Mouse (Mus musculus) cerebellum, adult 11-12 months (tissue): ENCODE measurements around the gene Plin5.
"Not testable (repeated sequence)": the region's sequence is repeated elsewhere in the genome, so short reads cannot be mapped to it uniquely, and the experiment has no call there.

ENCODE experiments used
- DNase-seq: peaks from one replicate; pipeline ENCODE4 v3.0.0; 2022

The Plin5 gene

DNA sequence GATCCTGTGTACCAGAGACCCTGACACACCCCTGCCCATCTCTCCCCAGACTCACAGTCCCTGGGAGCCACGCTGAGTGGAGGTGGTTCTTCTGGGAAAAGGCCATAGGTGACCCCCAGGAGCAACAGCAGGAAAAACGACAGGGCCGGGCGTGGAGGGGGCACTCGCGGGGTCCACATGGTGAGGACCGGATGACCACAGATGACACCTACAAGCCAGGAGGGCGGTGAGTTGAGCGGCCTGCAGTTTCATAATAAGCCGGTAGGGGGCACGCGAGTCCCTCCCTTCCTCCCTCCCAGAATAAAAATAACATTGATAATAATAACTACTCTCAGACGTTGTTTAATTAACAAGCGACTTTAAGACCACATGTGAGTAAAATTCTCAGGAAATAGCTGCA is 15.3 kb upstream of the Plin5 start:
- peak; percentile 60 for DNase-seq

DNA sequence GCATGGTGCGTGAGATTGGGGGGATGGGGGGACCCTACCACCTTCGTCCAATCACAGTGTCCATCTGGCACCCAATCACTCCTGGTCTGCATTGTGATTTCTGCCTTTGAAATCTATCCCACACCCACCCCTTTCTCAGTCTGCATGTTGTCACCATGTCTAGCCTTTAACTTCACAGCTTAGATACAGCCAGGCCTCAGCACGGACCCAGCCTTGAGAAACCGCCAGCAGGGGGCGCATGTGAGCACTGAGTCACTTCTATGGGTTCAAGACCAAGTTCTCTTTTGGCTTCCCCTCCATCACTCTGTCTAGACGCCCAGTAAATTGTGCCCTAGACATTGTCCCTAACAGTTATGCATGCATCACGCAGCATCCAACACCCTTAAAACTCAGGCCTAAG is 14.4 kb upstream of the Plin5 start:
- peak; percentile 60 for DNase-seq

DNA sequence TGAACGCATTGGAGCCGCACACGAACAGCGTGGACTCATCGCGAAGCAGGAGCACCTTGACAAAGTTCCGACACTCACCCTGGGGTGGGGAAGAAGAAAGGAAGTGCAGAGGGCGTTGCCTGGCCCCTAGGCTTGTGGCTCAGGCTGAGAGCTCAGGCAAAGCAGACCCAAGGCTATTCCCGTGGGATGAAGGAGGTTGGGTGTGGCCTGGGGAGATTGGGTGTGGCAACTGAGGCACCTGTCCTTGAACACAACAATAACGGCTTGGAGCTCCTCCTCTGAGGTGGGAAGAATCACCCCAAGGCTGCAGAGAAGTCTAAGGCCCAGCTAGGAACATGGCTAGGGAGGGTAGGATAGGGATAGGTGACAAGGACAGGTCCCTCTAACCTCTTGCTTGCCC is 13.7 kb upstream of the Plin5 start:
- peak; percentile 24 for DNase-seq

DNA sequence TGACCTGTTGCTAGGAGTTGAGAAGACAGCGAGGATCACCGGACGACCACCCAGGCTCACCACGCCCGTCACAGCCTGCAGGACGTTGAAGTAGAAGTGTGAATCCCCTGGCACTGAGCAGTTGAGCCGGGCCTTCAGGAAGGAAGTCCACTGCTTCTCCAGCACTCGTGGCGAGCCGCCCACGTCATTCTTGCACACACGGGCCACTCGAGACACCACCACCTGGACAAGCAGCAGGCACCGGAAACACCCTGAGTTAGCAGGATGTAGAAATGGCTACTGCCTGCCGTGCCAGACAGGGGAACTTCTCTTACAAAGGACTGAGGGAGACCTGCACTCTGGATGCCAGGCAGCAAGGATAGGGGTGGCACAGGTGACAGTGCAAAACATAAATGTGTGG is 10.8 kb upstream of the Plin5 start:
- peak; percentile 48 for DNase-seq

DNA sequence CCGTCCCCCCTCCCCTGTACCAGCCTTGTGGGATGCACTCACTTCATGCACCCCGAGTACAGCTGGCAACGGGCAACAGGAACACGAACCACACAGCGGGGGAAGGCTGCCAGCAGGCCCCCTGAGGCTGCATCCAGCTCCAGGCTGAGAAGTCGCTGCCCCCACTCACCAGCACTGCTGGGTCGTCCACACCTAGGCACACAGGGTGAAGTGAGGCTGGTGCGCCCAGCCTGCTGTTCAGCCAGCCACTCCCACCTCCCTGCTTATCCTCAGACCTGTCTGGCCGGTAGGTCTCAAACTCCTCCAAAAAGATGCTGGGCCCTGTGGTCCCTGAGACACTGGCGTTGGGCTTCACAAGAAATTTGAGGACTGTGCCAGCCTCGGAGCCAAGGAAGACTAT is 8.8 kb upstream of the Plin5 start:
- peak; percentile 29 for DNase-seq

DNA sequence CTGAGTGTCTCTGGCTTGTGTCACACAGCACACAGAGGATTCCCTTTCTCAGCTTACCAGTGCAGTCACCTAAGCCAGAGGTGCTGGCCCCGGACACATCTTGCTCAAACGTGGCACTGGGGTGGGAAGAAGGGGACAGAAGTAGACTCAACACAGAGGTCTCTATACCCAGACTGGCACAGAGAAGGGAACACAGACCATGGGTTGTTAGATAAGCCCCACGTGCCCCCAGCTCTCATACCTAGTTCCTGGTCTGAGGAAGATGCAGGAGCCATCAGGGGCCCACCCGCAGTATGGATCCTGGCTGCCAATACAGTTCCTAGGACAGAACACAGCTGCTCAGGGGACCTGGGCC is 7.9 kb upstream of the Plin5 start:
- no peak for DNase-seq

DNA sequence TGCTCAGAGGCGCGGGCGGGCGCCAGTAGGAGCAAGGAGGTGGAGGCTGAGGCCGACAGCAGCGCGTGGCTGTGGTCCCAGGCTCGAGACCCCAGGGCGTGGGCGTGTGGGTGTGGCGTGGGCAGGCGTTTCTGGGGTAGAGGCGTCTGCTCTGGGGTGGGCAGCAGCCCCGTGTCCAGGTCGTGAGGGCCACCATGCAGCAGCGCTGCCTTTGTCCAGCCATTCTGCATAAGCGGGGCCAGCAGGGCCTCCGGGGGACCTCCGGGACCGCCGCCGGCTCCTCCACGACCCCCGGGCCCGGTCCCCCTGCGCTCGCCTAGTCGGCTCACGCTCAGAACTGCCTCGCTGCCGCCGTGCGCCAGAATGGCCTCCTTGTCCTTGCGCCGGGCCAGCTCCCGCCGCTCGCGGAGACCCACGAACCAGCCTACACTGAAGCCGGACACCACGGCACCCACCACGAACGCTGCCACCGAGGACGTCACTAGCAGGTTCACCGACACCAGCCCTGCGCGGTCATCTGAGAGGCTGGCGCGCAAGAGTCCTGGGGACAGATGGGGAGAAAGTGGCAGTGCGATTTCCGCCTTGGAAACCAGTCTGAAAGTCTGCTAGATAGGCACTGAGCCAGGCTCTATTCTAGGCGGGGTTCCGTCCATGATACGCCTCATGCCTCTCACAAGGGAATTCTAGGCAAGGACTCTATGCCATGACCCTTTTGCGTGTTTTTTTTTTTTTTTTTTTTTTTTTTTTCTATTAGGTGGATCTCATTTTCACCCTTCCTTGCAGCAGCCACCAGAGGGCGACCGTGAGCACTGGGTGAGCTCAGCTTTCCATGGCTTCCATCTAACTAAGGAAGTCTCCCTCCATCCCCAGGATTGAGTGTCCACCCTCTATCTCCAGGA is 7.2 kb upstream of the Plin5 start:
- peak; percentile 48 for DNase-seq

DNA sequence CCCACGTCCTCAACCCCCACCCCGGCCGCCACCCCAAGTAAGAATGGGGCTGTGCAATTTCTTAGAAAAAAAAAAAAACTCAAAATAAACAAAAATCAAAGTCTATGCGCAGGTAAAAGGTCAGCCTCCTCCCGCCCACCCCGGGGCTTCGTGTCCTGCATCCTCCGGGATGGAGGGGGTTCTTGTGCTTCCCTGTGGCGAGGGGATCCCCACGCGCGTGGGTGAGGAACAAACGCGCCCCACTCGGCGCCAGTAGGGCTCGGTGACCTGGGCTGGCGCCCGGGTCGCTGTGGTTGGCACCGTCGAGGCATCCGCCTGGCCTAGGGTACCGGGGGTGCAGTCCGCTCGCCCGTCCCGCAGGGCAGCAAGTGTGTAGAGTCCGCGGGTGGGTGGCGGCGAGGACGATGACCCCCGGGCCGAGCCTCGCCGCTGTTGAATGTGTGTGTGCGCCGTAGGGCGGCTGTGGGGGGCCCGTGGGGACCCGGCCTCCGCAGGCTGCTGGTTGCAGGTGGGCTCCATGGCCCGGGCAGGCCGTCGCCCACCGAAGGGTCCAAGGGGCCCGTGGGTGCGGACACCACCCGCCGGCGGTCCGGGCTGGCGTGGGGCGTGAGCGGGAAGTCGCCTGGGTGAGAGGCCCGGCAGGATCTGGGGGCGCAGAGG is 6.4 kb upstream of the Plin5 start:
- DNase-seq: peak; percentile 39

DNA sequence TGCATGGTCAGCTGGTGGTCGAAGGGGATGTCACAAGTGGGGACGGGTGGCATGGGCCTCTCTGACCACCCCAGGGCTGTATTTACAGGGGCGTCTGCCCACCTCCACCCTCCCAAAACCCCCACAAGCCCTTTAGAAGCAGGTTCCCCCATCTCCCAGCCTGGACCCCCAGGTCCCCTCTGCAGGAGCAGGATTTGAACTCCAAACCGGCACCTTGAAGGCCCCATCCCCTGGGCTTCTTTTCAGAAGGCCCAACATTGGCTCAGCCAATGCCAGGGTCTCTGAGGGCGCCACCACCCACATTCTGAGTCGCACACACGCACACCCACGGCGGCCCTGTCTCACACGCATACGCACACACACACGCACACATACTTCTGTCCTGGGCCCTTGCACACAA is 5.8 kb upstream of the Plin5 start:
- peak; percentile 23 for DNase-seq

DNA sequence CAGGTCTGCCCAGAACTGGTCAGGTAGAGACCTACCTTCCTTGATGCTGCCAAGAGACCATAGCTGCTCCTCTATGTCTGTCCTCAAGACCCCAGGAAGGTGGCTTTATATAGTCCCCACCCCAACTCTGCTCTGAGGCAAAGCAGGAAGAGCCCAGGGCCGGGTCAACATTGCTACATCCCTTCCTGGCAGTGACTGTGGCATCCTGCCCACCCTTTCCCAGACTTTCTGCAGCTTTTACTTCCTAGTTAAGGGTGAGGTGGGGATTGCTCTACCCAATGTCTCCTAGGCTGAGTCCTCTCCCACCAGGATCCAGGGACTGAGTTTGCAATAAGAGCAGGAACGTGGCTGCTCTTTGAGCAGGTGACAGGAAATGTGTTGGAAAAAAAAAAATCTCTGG is 4.4 kb upstream of the Plin5 start, which contains the start of gene Lrg1:
Lrg1 (minus strand) TSS at position 176 of the 400 bp plus-strand sequence.
- no peak for DNase-seq

DNA sequence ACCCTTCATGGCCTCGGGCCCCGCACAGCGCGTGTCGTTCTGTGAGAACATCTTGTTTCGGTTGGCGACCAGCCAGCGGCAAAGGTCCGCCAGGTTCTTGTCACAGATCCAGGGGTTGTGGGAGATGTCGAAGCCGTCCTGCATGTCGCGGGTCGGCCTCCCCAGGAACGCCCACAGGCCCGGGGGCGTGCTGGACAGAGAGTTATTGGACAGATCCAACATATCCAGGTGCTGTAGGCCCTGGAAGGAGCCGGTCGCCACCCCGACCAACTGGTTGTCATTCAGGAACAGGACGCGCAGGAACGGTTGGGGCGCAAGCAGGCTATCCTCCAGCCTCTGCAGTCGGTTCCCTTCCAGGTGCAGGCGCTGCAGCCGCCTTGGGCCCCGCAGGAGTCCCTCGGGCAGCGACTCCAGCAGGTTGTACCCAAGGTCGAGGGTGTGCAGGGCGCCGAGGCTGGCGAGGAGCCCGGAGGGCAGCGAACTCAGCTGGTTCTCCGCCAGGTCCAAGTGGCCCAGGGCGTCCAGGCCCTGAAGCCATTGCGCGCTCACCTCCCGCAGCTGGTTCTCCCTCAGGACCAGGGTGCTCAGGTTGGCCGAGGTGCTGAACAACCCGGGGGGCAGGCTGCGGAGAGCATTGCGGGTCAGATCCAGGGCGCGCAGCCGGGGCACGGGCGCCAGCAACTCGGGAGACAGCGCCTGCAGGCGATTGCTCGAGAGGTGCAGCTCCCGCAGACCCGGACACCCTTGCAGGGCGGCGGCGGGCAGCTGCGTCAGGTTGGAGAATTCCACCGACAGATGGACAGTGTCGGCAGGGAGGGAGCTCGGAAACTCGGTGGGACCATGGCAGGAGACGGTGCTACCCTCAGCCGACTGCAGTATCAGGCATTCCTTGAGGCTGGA is 2.8 kb upstream of the Plin5 start:
- DNase-seq: peak; percentile 71

DNA sequence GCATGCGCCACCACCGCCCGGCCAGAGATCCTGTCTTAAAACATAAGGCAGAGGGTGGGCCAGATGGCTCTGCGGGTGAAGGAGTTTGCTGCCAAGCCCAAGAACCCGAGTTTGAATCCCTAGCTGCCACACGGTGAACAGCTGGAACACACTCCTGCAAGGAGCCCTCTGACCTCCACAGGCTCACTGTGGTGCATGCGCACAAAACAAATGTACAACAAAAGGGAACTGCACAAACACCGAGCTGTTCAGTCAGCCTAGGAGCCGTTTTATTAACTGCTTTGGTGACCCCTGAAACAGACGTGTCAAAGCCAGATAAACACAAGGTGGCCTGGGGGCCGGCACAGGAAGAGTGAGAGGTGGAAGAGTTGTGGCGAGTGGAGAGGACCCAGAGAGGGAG is 2.0 kb upstream of the Plin5 start:
- peak; percentile 28 for DNase-seq

DNA sequence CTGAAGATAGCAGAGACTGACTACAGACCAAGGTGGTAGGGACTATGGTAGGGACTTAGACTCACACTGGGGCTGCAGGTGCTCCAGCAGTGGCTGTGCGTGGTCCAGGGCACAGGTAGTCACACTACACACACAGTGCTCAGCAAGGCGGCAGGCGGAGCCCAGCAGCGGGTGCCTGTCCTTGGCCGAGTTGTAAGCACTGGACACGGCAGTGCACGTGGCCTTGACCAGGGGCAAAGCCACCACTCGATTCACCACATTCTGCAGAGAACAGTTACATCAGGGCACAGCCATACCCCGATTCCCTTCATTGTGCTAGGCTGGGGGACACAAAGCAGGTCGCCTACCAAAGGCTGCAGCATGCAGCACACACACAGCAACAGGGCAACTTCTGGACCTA is 1.2 kb downstream of the Plin5 start:
- DNase-seq: no peak

DNA sequence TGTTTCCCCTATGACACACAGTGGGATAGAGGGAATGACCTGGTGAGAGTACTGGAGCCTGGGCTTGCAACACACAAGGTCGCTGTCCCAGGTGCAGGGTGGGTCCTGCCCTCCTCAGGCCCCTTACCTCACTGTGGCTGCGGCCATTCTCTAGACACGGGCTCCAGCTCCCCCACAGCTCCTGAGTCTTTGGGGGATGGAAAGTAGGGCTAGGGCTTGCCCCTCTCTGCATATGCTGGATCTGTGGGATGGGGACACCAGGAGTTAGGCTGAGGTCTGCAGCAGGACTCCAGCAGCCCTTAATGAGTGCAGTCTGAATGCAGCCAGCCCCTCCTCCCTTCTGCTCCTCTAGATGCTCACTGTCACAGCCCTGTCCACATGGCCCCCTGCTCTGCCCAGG is 4.7 kb downstream of the Plin5 start:
- no peak for DNase-seq

DNA sequence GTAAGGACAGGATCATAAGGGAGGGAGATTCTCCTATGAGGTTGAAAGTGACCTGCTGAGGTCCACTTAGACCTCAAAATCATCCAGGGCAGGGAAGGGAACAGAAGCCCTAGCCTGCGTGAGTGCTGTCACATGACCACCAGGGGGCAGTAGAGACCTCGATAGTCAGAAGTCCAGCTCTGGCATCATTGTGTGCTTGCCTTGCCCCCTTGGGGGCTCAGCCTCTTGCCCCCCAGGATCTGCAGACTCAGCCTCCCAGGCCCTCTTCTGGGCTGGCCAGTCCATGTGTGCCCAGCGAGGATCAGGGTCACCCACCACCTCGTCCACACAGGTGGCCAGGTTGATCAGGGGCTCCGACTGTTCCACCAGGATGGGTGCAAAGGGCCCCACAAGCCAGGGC is 5.5 kb downstream of the Plin5 start:
- peak; percentile 59 for DNase-seq

DNA sequence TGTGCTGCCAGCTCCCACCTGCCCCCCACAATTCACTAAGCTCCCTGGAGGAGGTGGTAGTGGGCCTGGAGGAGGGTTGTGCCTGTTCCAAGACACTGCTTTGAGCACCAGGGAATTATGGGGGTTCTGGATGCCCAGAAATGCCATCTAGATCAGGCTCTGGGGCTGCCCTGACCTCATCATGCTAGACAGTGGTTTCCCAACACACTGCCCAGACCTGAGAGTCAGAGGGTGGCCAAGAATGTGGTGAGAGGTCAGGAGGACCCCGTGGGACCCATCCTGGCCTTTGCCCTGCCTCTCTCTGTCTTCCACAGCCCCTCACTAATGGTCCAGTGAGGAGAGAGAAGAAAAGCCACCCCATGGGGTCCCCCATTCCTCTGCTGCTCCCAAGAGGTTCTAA is 6.4 kb downstream of the Plin5 start:
- DNase-seq: no peak

DNA sequence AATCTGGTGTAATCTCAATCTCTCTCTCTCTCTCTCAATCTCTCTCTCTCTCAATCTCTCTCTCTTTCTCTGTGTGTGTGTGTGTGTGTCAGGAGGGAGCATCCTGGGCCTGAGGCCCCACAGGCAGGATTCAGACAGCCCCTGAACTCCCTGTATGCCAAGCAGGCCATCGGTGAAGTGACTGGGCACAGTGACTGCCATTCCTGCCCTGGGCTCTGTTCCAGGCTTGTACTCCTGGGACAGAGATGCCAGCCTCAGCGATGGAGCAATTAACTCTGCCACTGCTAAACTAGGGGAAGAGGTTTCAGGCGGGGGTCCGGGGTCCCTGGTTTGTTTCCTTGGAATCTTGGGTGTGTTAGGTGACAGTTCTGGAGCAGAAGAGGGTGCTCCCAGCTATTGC is 6.8 kb downstream of the Plin5 start:
- no peak for DNase-seq

DNA sequence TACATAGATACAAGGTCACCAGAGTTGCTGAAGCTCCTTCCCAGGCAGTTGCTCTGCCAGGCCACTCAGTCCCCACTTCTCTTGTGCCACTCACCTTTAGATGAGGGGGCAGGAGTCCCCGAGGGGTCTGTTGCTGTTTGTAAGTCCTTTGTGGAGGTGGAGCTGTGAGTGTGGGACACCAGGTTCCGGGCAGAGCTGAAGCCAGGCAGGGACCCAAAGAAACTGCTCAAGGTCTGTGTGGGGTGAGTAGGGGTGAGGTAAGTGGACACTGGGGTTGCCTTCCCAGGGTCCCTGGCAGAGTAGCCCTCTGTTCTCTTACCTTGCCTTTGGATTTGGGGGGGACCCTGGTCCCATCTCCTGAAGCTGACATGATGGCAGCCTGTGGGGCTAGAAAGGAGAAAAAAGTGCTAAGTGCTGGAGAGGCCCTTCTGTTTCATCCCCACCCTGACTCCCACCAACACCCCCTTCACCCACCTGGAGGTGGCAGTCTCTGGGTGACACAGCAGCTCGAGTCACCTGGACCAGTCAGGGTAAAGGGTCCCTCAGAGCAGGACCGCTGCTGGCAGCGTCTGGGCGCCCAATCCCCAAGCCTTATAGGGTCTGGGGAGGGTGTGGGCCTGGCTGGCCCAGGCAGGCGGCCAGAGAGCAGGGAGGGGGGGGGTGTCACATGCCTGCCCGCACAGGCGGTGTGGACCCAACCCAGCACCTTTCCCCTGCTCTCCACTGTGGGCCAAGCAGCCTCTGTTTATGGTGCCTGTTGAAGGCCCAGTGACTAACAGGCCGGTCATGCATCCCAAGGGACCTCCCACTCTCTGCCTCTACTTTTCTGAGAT is 8.0 kb downstream of the Plin5 start, which contains the start of gene Plin4:
Plin4 (minus strand) TSS at position 585 of the 833 bp plus-strand sequence.
- no peak for DNase-seq

DNA sequence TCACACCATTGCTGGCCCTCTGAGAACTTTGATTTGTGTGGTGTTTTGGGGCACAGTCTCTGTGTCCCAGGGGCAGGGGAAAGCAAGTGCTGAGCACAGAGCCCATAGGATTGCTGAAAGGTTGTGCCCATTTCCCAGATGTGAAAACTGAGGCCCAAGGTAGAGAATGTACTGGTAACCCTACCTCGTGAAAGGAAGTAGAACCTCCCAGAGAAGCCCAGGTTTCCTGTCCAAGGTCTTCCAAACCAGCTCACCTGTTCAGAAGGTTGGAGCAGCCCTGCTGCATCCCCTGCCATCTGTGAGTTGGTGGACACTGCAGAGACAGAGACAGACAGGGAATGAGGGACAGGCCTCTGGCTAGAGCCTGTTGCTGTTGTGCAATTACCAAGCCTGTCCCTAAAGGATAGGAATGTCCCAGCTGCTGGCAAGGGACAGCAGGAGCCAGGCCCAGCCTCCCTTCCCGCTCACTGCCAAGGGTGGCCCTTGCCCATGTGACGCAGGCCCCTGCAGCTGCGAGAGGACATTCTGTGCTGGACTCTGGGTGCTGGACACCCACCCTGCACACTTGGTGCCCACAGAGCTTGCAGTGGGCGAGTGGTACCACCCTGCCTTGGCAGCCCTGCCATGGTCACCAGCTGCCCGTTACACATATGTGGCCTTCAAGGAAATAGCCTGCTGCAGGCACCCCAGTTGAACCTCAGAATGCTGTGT is 8.9 kb downstream of the Plin5 start:
- DNase-seq: no peak

DNA sequence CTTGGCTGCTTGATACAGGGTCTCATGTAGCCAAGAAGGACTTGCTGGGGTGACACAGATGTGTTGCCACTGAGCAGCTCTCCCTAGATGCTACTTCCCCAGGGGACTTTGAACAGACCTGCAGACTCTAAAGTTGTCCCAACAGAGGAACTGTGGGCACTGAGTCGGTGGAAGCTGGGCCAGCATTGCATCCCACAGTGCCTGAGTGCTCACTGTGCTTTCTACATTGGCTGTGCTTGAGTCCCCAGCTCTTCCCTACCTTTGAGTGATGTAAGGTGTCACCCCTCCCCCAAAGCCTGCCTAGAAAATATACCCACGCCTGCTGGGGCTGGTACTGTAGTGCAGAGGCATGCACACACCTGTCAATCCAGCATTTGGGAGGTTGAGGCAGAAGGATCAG is 9.7 kb downstream of the Plin5 start:
- no peak for DNase-seq

DNA sequence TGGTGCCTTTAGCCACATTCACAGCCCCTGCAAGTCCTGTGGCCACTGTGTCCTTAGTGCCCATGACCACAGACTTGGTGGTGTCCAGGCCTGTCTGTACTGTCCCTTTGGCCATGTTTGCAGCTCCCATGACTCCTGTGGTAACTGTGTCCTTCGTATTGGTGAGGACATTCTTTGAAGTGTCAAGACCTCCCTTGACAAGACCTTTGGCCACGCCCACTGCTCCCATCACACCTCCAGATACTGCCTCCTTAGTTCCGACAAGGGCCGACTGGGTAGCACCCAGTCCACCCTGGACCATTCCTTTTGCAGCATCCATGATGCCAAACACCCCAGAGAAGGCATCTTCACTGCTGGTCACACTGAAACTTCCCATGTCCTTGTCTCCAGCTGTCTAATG is 10.4 kb downstream of the Plin5 start:
- DNase-seq: no peak

DNA sequence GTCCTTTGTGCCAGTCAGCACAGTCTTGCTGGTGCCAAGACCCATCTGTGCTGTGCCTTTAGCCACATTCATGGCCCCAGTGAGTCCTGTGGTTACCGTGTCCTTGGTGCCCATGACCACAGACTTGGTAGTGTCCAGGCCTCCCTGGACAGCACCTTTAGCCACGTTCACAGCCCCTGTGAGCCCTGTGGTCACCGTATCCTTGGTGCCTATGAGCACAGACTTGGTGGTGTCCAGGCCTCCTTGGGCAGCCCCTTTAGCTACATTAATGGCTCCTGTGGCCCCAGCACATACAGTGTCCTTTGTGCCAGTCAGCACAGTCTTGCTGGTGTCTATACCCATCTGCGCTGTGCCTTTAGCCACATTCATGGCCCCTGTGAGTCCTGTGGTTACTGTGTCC is 11.0 kb downstream of the Plin5 start:
- DNase-seq: not testable (repeated sequence)
